Mouse (Mus musculus) lung, postnatal 0 days (tissue): ENCODE measurements at regions not wholly inside any gene's neighbourhood (a gene's known extent, or its start where the extent isn't known, plus 50 kb on each side); places are given as distances from the start of the nearest gene placed in this dataset.

ENCODE experiments used
- CTCF ChIP-seq: IDR thresholded peaks from 2 replicates; pipeline ENCODE4 v1.5.1; 2016; ENCODE audit warnings: antibody characterized with exemption, mild to moderate bottlenecking
- EP300 ChIP-seq: IDR thresholded peaks from 2 replicates; pipeline ENCODE4 v1.6.1; 2016; ENCODE audit warnings: antibody characterized with exemption, mild to moderate bottlenecking, control low read depth

GRCm38 (mm10) chr14:25181406-25181805 lies 277.6 kb upstream of the Zmiz1 start:
- TF ChIP-seq CTCF (no peak), EP300 (no peak)
